Mouse (Mus musculus) limb, embryonic 14.5 days (tissue): ENCODE data around the gene Prkg2. TPM values are rescaled to one million over a fixed set of nuclear protein-coding genes. Genes with fewer than 3 reads are reported as not detected.

ENCODE experiments used
- ATAC-seq: fragments of 200-750 bp; cut with Nextera tagmentation; 2 replicates; pipeline ENCODE4 v1.8.0; 2017; ENCODE audit warnings: low read depth, moderate number of reproducible peaks, moderate TSS enrichment; ENCODE audit not compliant: low FRiP score
- DNase-seq: peaks from one replicate; pipeline ENCODE4 v3.0.0-alpha.2; 2015; ENCODE audit warnings: low spot score
- H3K27ac ChIP-seq: fragments of 300-500 bp; sonication (generic); replicated peaks from 2 replicates; pipeline ENCODE4 v1.5.1; 2014; ENCODE audit warnings: low read depth, mild to moderate bottlenecking, low read length, moderate library complexity, mixed read lengths
- H3K27me3 ChIP-seq: fragments of 300-500 bp; sonication (generic); 2 replicates; pipeline ENCODE4 v1.6.1; 2014; ENCODE audit warnings: low read length, mixed read lengths; ENCODE audit not compliant: control insufficient read depth, insufficient read depth
- H3K36me3 ChIP-seq: fragments of 300-500 bp; sonication (generic); 2 replicates; pipeline ENCODE4 v1.6.1; 2014; ENCODE audit warnings: mild to moderate bottlenecking, low read length, moderate library complexity, mixed read lengths; ENCODE audit not compliant: control insufficient read depth, insufficient read depth
- H3K4me1 ChIP-seq: fragments of 300-500 bp; sonication (generic); 2 replicates; pipeline ENCODE4 v1.6.1; 2014; ENCODE audit warnings: antibody characterized with exemption, low read length, mixed read lengths; ENCODE audit not compliant: control insufficient read depth, insufficient read depth
- H3K4me2 ChIP-seq: fragments of 300-500 bp; sonication (generic); replicated peaks from 2 replicates; pipeline ENCODE4 v1.6.1; 2014; ENCODE audit warnings: low read depth, mild to moderate bottlenecking, low read length, moderate library complexity; ENCODE audit not compliant: severe bottlenecking
- H3K4me3 ChIP-seq: fragments of 300-500 bp; sonication (generic); replicated peaks from 2 replicates; pipeline ENCODE4 v1.5.1; 2014; ENCODE audit warnings: low read length
- H3K9ac ChIP-seq: fragments of 300-500 bp; sonication (generic); 2 replicates; pipeline ENCODE4 v1.6.1; 2014; ENCODE audit warnings: mild to moderate bottlenecking, low read depth, low read length, moderate library complexity; ENCODE audit not compliant: severe bottlenecking
- H3K9me3 ChIP-seq: fragments of 300-500 bp; sonication (generic); 2 replicates; pipeline ENCODE4 v1.6.1; 2016; ENCODE audit warnings: low read length; ENCODE audit not compliant: control insufficient read depth
- POLR2A ChIP-seq: fragments of 200-500 bp; IDR thresholded peaks from 2 replicates; pipeline ENCODE4 v1.8.0; 2012; ENCODE audit warnings: inconsistent platforms, mild to moderate bottlenecking, moderate library complexity, borderline replicate concordance; ENCODE audit not compliant: insufficient read depth, insufficient read length; ENCODE audit errors: extremely low read depth
- WGBS: fragments of 180-500 bp; shearing (Covaris S2); extraction: QIAGEN DNeasy Blood & Tissue Kit; methylation state at CpG from one replicate; pipeline ENCODE4 v1.1.7; 2014; 5-methylcytosine and 5-hydroxymethylcytosine counted together
- polyA plus RNA-seq, 2 experiments: library from polyadenylated mRNA; depleted of rRNA in 1 of 2; stranded (reverse) in 1 of 2; unstranded in 1 of 2; fragments of >200 nt; fragmentation: Nextera tagmentation in 1 of 2; extraction: Ambion mirVana in 1 of 2; gene quantifications; 2 replicates each; pipeline versions ENCODE4 v1.2.1 to v1.2.3; 2012 to 2014

Gene Prkg2
- polyA plus RNA-seq, 2 experiments = 2.9 to 3.4 TPM

DNA sequence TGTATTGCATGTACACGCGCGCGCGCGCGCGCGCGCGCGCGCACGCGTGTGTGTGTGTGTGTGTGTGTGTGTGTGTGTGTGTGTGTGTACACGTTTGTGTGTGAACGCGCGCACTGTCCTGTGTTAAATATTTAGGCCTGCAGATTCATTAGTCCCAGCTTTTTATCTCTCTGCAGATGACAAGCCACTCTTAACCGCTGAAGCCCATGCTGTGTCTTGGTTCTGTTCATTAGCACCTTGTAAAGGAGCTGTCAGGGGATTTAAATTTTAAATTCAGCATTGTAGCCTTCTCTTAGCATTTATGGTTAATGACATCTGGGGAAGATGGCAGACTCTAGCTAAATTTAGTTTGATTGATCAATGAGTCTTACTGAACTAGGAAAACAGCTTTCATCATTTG is 90.5 kb downstream of the Prkg2 start:
- no peaks in the 10 kb centered on the region for H3K9me3 ChIP-seq
- H3K36me3 ChIP-seq = no peaks in the 10 kb centered on the region
- no peak overlapping the region for H3K4me3 ChIP-seq
- no peak for TF ChIP-seq POLR2A
- H3K27me3 ChIP-seq = no peaks in the 10 kb centered on the region
- ATAC-seq (no peak), DNase-seq (no peak)
- no peak overlapping the region for H3K27ac ChIP-seq
- H3K4me2 ChIP-seq = no peak overlapping the region
- no peaks in the 10 kb centered on the region for H3K4me1 ChIP-seq
- H3K9ac ChIP-seq = no peak overlapping the region
- WGBS = 81% methylated on average over 20 of the region's 20 CpGs

DNA sequence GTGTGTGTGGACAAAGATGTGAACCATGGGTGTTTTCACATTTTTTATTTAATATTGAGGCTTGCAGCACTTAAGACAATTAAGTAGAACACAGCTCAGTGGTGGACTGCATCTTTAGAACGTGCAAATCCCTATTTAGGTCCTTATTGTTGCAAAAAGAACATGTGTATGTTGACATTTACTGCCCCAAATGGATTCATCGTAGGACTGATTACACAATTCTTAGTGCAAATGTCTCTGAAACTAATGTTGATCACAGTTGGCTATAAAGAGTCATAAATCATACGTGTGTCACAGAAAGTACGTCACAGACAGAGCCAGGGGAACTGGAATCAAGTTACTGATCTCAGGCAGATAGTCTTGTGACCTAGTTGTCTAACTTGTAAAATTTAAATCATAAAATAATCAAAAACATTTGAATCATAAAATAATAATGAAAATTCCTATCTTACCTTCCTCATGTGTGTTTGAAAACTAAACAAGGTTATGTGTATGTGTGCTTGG is 91.0 kb downstream of the Prkg2 start:
- no peak overlapping the region for H3K27ac ChIP-seq
- 44% methylated on average over 4 of the region's 4 CpGs for WGBS
- no peaks in the 10 kb centered on the region for H3K4me1 ChIP-seq
- ATAC-seq (no peak), DNase-seq (no peak)
- H3K36me3 ChIP-seq = no peaks in the 10 kb centered on the region
- H3K4me3 ChIP-seq = no peak overlapping the region
- H3K4me2 ChIP-seq = no peak overlapping the region
- H3K27me3 ChIP-seq = no peaks in the 10 kb centered on the region
- no peak overlapping the region for H3K9ac ChIP-seq
- H3K9me3 ChIP-seq = no peaks in the 10 kb centered on the region
- TF ChIP-seq POLR2A = no peak

DNA sequence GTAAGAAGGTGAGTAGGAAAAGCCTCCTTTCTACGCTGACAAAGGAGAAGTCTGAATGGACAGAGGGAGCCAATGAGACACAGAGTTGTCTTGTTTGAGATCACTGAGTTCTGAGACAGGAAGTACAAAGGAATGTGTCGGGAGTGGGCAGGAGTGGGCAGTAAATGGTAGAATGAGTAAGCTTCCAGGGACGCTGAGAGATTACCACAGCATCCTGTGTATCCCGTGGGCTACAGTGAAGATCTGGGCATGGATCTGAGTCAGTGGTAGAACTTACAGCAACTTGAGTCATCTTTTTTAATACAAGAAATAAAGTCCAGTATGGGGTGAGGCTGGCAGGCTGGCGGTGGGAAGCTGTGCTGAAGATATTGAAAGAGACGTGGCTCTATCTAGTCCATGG is 93.4 kb downstream of the Prkg2 start:
- no peak for TF ChIP-seq POLR2A

DNA sequence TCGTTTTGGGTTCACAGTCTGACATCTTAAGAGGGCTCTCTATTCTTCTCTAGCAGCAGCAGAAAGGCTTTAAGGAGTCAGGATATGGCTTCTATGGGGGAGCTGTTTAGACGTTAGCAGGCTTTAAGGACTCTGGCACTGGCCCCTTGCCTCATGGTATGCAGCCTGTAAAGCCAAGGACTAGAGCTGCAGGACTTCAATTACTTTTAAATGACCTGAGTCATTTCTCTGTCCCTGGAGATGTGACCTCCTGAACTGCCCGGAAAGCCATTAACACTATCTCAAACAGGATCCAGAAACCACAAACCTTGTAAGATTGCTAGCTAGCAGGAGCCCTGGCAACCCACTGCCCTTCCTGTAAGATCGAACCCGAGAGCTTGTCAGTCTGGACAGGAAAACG is 96.4 kb downstream of the Prkg2 start:
- WGBS = 10% methylated on average over 6 of the region's 6 CpGs
- ATAC-seq = no peak

More for the DNA sequence above, 93.4 kb downstream of the Prkg2 start:
- H3K27me3 ChIP-seq = no peaks in the 10 kb centered on the region
- no peak overlapping the region for H3K9ac ChIP-seq
- H3K27ac ChIP-seq = no peak overlapping the region
- H3K36me3 ChIP-seq = no peaks in the 10 kb centered on the region
- WGBS = 64% methylated on average over 6 of the region's 6 CpGs
- no peak overlapping the region for H3K4me3 ChIP-seq
- no peaks in the 10 kb centered on the region for H3K9me3 ChIP-seq
- H3K4me2 ChIP-seq = no peak overlapping the region
- no peaks in the 10 kb centered on the region for H3K4me1 ChIP-seq
- ATAC-seq (no peak), DNase-seq (no peak)

DNA sequence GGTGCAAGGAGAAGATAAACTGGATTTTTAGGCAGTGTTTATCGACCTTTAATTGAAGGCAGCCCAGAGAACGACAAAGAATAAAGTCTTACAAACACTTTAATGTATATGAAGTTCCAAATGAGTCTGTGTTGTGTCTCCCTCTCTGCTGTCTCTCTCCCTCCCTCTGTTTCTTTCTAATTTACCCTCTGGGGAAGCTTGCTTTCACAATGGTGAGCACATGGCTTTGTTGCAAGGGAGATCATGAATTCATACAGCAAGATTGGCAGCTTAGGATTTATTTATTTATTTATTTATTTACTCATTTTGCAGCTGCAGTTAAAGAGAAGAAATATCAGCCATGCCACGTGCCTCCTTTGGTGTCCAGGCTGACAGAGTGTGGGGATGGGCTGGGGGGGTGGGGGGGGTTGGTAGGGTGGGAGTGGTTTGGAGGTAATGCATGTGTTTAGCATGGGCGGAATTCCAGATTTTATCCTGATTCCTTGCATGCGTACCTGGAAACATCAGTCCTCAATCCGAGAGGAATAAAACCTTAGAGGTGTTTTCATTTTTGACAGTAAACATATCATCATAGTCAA is 97.4 kb downstream of the Prkg2 start:
- Histone ChIP-seq H3K4me2 (no peak overlapping the region), H3K27me3 (no peaks in the 10 kb centered on the region), H3K9me3 (no peaks in the 10 kb centered on the region), H3K4me1 (no peaks in the 10 kb centered on the region), H3K27ac (no peak overlapping the region), H3K9ac (no peak overlapping the region), H3K36me3 (no peaks in the 10 kb centered on the region), H3K4me3 (no peak overlapping the region)
- 61% methylated on average over 6 of the region's 6 CpGs for WGBS
- DNase-seq (no peak), ATAC-seq (no peak)
- no peak for TF ChIP-seq POLR2A

More for the DNA sequence above, 96.4 kb downstream of the Prkg2 start:
- no peaks in the 10 kb centered on the region for H3K9me3 ChIP-seq
- no peak for DNase-seq
- H3K9ac ChIP-seq = no peak overlapping the region
- no peaks in the 10 kb centered on the region for H3K27me3 ChIP-seq
- no peak overlapping the region for H3K4me2 ChIP-seq
- no peak overlapping the region for H3K27ac ChIP-seq
- no peaks in the 10 kb centered on the region for H3K4me1 ChIP-seq
- H3K36me3 ChIP-seq = no peaks in the 10 kb centered on the region
- no peak overlapping the region for H3K4me3 ChIP-seq
- TF ChIP-seq POLR2A = no peak
